Mouse (Mus musculus) 3134 (cell line): ENCODE data around the gene Gm43738.
A peak's percentile ranks its signal among the peaks of the same experiment; 100 is the strongest.
"Not testable (repeated sequence)": the region's sequence is repeated elsewhere in the genome, so short reads cannot be mapped to it uniquely, and the experiment has no call there.

Experiments
- DNase-seq: peaks from one replicate; pipeline ENCODE4 v3.0.0-alpha.2; 2011; ENCODE audit warnings: low spot score; ENCODE audit not compliant: insufficient read length; ENCODE audit errors: extremely low read depth

Gene Gm43738

DNA sequence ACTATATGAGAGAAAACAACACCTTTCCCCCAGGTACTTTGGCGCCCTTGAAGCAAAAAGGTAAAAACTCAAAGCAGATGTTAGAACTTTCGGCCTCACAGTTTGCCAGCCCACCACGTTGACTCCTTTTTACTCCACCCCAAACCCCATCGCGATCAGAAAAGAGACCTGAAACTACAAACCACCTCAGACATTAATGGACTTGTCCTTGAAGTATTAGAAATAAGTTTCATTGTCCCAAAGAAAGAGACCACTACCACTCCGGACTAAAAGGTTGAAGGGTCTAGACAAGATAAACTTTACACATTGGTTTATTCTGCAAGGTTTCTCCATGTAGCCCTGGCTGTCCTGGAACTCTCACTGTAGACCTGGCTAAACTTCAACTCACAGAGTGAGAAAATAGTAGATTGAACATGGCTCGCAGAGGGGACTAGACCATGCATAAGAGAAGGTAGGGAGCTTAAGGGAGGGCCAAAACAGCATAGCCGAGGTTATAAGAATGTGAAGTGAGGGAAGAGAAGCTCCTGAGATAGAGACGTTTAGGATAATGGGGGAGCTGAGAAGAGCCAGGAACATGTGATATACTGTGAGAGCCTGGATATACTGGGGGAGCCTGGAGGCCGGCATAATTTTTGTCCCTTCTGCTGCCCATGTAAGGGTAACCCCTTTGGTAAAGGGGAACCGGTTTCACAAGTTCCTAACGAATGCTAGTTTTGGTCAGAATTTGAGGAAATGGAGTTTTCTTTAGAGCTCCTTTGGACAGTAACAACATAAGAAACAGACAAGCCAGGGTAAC, 1.8 kb upstream of the Gm43738 start:
- no peak for DNase-seq

GRCm38 (mm10) chr3:89101812-89102494, 1.1 kb upstream of the Gm43738 start, which contains the start of gene Fdps:
Fdps (minus strand) TSS chr3:89101959.
- DNase-seq: peak; percentile 93

- DNase-seq: peak; percentile 87
These were observed 536 bp upstream of the Gm43738 start for GRCm38 (mm10) chr3:89101459-89101811.

DNA sequence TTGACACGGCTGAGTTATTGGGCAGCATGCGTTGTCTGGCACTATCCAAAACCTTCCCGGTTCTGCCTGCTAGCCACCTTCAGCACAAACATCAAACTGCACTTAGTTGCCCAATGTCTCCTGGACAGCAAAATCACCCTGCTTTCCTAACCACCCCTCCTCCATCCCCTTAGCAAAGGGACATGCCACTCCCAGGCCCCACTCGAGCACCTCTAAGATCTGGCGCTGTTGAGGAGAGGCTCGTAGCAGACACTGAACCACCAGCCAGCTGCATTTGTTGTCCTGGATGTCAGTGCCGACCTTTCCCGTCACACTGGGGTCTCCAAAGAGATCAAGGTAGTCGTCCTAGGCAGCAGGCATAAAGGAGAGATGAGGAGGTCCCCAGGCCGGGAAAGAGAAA, 6.9 kb downstream of the Gm43738 start:
- no peak for DNase-seq

DNA sequence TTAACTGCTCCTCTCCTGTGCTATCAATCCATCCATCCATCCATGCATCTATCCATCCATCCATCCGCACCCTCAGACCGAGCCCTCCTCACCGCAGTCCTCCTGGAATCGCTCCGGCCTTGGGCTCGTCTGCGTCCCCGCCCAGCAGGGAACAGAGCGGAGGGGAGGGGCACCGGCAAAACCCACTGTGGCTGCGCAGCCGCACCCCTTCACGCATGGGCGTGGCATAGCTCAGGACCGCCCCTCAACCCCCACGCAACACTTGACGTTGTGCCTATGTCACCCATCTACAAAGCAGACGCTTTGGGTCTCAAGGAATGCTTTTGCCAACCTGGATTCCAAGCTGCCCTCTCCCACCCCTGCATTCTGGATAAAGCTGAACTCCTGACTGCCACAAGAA, 7.7 kb downstream of the Gm43738 start, which contains the start of gene Rusc1:
Rusc1 (minus strand) TSS at position 137 of the 400 bp plus-strand sequence.
- DNase-seq: peak; percentile 46

DNA sequence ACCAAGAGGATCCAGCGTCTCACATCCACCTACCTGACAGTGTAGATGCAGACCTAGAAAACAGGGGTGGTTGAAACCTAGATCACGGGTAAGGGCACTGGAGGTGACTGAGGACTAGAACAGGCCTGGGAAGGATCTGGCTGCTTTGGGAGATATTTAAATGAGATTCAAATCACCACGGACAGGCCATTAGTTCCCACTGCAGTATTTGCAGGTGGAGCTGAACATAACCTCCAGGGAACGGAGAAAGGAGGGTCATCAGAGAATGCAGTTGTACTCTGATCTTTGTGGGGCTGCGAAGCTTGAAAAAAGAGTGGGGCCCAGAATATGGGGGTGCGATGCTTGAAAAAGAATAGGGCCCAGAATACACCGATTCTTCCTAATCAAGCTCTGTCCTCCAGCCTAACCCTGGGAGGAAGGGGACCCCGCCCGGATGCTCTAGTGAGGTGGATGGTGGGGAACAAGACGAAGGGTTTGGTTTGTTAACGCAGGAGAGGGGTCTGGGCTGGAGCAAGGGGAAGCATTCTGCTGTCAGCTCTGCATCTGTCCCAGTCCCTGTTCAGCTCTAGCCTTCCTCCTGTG, 8.3 kb downstream of the Gm43738 start:
- no peak for DNase-seq

DNA sequence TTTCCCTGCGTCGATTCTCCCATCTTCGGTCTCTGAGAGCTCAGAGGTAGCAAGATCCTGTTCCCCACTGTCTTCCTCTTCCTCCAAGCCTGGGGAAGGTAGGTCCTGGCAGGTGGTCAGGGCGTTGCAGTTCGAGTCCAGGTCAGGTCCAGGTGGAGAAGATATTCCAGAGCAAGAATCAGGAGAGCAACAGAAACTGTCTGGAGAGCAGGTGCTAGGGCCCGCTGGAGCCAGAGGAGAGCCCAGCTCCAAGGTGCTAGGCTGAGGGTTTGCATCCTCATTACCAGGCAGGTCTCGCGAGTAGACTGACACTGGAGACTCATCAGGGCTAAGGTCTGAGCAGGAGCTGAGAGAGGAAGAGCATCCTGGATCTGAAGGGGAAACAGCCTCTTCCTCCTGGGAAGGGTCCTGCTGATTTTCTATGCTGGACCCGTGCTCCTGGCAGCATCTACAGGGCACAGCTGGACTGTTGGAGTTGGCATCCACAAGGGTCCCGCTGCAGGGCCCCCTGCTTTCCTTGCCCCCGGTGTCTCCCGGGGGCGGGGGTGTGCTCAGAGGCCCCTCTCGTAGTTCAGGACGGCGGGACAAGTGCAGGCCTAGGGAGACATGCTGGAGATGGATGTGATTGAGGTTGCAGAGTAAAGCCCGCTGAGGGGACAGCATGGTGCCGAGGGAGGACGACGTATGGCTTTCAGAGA, 8.9 kb downstream of the Gm43738 start:
- peak; percentile 43 for DNase-seq

DNA sequence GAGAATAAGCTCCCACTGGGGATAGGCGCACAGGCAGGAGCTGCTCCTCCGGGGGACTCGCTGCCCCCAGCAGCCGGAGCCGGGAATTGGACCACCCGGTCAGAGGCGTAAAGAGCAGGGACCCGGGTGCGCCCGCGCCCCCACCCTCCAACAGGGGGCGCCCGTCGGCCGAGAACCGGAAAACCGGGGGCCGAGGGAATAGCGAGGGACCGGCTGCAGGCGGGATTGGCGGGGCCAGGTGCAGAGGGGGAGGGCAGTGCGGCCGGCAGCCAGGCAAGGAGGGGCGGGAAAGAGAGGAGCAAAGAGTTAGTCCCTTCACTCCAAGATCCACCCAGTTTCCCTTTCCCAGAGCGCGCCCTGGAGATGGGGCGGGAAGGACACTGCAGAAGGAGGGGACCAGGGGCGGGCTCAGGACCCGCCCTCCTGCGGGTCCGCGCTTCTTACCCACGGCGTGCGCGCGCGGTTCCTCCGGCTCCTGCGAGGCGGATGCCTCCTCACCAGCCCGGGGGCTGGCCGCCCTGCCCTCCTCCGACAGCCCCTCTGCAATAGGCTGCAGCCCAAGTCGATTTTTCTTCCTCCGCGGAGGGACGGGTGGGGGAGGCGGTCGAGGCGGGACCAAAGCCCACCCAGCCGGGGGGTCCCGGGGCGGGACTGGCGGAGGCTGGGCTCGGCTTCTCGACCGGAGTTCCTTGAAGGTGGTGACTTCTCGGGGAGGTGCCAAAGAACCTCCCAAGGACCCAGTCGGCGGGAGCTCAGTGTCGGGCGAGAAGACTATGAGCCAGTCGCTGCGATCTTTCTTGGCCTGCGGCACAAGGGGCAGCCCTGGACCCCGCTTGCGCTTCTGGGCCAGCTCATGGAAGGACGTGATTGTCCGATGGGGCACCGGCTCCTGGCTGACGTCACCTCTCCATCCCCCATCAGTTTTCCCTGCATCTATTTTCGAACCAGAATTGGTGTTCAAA, 9.9 kb downstream of the Gm43738 start:
- DNase-seq: peak; percentile 89

- DNase-seq: peak; percentile 83
These were observed 10.9 kb downstream of the Gm43738 start for GRCm38 (mm10) chr3:89089882-89090591.

GRCm38 (mm10) chr3:89088974-89089373, 11.9 kb downstream of the Gm43738 start:
- no peak for DNase-seq

- DNase-seq: peak; percentile 45
These were observed 13.4 kb downstream of the Gm43738 start for GRCm38 (mm10) chr3:89087338-89088110.

GRCm38 (mm10) chr3:89084654-89085190, 16.2 kb downstream of the Gm43738 start:
- DNase-seq: no peak

GRCm38 (mm10) chr3:89084133-89084532, 16.8 kb downstream of the Gm43738 start:
- no peak for DNase-seq

DNA sequence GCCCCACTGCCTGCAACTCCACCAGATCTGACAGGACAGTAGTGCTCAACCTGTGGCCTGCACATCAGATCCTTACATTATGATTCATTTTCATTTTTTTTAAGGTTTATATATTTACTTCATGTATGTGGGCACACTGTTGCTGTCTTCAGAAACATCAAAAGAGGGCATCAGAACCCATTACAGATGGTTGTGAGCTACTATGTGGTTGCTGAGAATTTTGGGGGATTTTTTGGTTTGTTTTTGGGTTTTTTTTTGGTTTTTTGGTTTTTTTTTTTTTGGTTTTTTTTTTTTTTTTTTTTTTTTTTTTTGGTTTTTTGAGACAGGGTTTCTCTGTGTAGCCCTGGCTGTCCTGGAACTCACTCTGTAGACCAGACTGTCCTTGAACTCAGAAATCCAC, 18.6 kb downstream of the Gm43738 start:
- not testable (repeated sequence) for DNase-seq

- no peak for DNase-seq
These were observed 23.5 kb downstream of the Gm43738 start for GRCm38 (mm10) chr3:89077383-89077782.

GRCm38 (mm10) chr3:89067265-89067664, 33.6 kb downstream of the Gm43738 start:
- DNase-seq: no peak

- DNase-seq: no peak
These were observed 39.2 kb downstream of the Gm43738 start for GRCm38 (mm10) chr3:89061696-89062095.

GRCm38 (mm10) chr3:89058783-89059182, 42.1 kb downstream of the Gm43738 start:
- no peak for DNase-seq
